Mouse (Mus musculus) limb, embryonic 14.5 days (tissue): Measurements from ENCODE around the gene Moap1. TPM values are rescaled to one million over a fixed set of nuclear protein-coding genes. Genes with fewer than 3 reads are reported as not detected.

ENCODE experiments used
- ATAC-seq: fragments of 200-750 bp; cut with Nextera tagmentation; 2 replicates; pipeline ENCODE4 v1.8.0; 2017; ENCODE audit warnings: low read depth, moderate number of reproducible peaks, moderate TSS enrichment; ENCODE audit not compliant: low FRiP score
- DNase-seq: peaks from one replicate; pipeline ENCODE4 v3.0.0-alpha.2; 2015; ENCODE audit warnings: low spot score
- H3K27ac ChIP-seq: fragments of 300-500 bp; sonication (generic); replicated peaks from 2 replicates; pipeline ENCODE4 v1.5.1; 2014; ENCODE audit warnings: low read depth, mild to moderate bottlenecking, low read length, moderate library complexity, mixed read lengths
- H3K27me3 ChIP-seq: fragments of 300-500 bp; sonication (generic); 2 replicates; pipeline ENCODE4 v1.6.1; 2014; ENCODE audit warnings: low read length, mixed read lengths; ENCODE audit not compliant: control insufficient read depth, insufficient read depth
- H3K36me3 ChIP-seq: fragments of 300-500 bp; sonication (generic); 2 replicates; pipeline ENCODE4 v1.6.1; 2014; ENCODE audit warnings: mild to moderate bottlenecking, low read length, moderate library complexity, mixed read lengths; ENCODE audit not compliant: control insufficient read depth, insufficient read depth
- H3K4me1 ChIP-seq: fragments of 300-500 bp; sonication (generic); 2 replicates; pipeline ENCODE4 v1.6.1; 2014; ENCODE audit warnings: antibody characterized with exemption, low read length, mixed read lengths; ENCODE audit not compliant: control insufficient read depth, insufficient read depth
- H3K4me2 ChIP-seq: fragments of 300-500 bp; sonication (generic); replicated peaks from 2 replicates; pipeline ENCODE4 v1.6.1; 2014; ENCODE audit warnings: low read depth, mild to moderate bottlenecking, low read length, moderate library complexity; ENCODE audit not compliant: severe bottlenecking
- H3K4me3 ChIP-seq: fragments of 300-500 bp; sonication (generic); replicated peaks from 2 replicates; pipeline ENCODE4 v1.5.1; 2014; ENCODE audit warnings: low read length
- H3K9ac ChIP-seq: fragments of 300-500 bp; sonication (generic); 2 replicates; pipeline ENCODE4 v1.6.1; 2014; ENCODE audit warnings: mild to moderate bottlenecking, low read depth, low read length, moderate library complexity; ENCODE audit not compliant: severe bottlenecking
- H3K9me3 ChIP-seq: fragments of 300-500 bp; sonication (generic); 2 replicates; pipeline ENCODE4 v1.6.1; 2016; ENCODE audit warnings: low read length; ENCODE audit not compliant: control insufficient read depth
- POLR2A ChIP-seq: fragments of 200-500 bp; IDR thresholded peaks from 2 replicates; pipeline ENCODE4 v1.8.0; 2012; ENCODE audit warnings: inconsistent platforms, mild to moderate bottlenecking, moderate library complexity, borderline replicate concordance; ENCODE audit not compliant: insufficient read depth, insufficient read length; ENCODE audit errors: extremely low read depth
- WGBS: fragments of 180-500 bp; shearing (Covaris S2); extraction: QIAGEN DNeasy Blood & Tissue Kit; methylation state at CpG from one replicate; pipeline ENCODE4 v1.1.7; 2014; 5-methylcytosine and 5-hydroxymethylcytosine counted together
- polyA plus RNA-seq, 2 experiments: library from polyadenylated mRNA; depleted of rRNA in 1 of 2; stranded (reverse) in 1 of 2; unstranded in 1 of 2; fragments of >200 nt; fragmentation: Nextera tagmentation in 1 of 2; extraction: Ambion mirVana in 1 of 2; gene quantifications; 2 replicates each; pipeline versions ENCODE4 v1.2.1 to v1.2.3; 2012 to 2014

Moap1 gene
- polyA plus RNA-seq, 2 experiments = 2.2 to 17.6 TPM

DNA sequence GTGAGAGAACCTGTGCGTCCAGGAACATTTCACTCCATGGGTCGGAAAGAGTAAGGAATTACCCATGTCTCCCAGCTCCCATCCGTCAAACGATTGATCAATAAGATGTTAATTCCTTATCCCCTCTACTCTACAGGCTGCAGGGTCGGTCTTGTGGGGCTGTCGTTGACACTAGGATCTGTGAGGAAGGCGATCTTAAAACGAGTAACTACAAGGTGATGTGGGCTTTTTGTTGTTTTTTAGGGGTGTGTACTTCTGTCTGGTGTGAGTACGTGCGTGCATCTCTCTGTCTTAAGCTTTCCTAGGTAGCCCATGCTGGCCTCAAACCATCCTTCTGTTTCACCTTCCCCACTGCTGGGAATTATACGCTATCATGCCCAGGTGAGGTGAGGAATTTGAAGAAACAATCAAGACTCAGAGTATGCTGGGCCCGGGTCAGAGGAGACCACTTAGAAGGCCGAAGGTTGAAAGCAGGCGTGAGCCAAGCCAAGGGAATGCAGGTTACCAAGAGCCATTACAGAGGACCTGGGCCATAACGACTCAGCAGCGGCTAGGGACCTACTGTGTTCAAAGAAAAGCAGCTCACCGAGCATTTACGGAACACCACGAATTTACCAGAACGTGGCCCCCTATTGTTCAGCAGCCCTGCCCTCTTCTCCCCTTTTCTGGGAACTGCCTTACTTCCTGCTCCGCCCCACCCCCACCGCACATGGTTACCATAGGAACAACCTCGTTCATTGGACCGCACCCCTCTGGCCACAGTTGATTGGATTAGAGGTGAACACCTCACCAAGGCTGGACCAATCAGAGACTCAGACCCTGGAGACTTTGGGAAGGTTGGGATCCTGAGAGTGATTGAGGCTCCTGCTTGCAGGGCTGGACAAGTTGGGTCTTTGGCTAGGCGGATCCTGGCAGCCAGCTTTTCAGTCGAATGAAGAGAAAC is 13.3 kb downstream of the Moap1 start:
- peak overlapping the region; percentile 21 for H3K4me3 ChIP-seq
- peak overlapping the region; percentile 86 for H3K27ac ChIP-seq
- H3K9ac ChIP-seq = 0 out of 2 replicates have a peak overlapping the region, but pooled peaks have one; percentile 4
- 0 out of 2 replicates have a peak, but pooled peaks have one; percentile 13 for TF ChIP-seq POLR2A
- 31% methylated on average over 26 of the region's 26 CpGs for WGBS
- H3K9me3 ChIP-seq = no peaks in the 10 kb centered on the region
- DNase-seq (peak; percentile 94), ATAC-seq (peak; percentile 98)
- no peaks in the 10 kb centered on the region for H3K27me3 ChIP-seq
- H3K36me3 ChIP-seq = no peaks in the 10 kb centered on the region
- H3K4me1 ChIP-seq = peaks cover 16% of the 10 kb centered on the region
- H3K4me2 ChIP-seq = peak overlapping the region; percentile 51

DNA sequence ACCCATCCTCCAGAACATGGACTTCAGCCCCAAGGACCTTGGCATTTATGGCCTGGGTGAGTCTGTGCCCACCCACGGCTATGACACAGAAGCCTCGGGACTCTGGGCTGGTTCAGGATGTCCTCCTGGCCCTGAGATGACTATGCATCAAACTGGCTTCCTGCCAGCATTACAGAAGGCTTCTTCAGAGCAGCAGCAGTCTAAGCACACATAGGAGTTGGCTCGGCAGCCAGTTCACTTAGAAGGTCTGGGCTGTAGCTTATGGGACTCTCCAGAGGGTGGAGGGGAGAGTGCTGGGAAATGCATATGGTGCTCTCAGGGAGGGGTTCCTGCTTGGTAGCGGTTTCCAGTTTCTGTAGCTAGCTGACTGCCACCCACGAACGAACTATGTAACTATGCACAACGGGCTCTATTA is 17.7 kb downstream of the Moap1 start:
- ATAC-seq (no peak), DNase-seq (no peak)
- Histone ChIP-seq H3K4me3 (no peak overlapping the region), H3K9ac (no peak overlapping the region), H3K9me3 (no peaks in the 10 kb centered on the region), H3K27me3 (no peaks in the 10 kb centered on the region), H3K36me3 (no peaks in the 10 kb centered on the region), H3K27ac (no peak overlapping the region), H3K4me2 (no peak overlapping the region), H3K4me1 (peaks cover 10% of the 10 kb centered on the region)
- WGBS = 66% methylated on average over 7 of the region's 7 CpGs
- TF ChIP-seq POLR2A = no peak

DNA sequence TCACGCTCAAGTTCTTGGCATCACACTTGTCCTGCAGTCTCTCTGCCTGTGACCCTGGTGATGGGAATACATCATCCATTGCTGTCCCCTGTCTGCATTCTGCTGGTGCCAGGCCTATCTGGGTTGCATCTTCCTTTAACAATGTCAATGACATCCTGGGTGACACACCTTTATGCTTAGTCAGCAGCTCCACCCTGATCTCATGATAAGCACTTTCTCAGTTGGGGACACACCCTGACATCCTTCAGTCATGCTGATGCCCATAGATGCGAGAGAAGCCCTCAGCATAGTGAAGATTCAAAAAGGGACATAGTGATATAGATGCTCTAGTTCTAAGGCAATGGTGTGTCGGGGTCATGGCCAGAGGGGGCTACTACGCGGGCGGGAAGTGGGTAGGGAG is 18.3 kb downstream of the Moap1 start:
- H3K4me1 ChIP-seq = peaks cover 6% of the 10 kb centered on the region; the same call in 1 of the 2 replicates
- 90% methylated on average over 6 of the region's 6 CpGs for WGBS
- no peaks in the 10 kb centered on the region for H3K9me3 ChIP-seq
- no peak overlapping the region for H3K27ac ChIP-seq
- H3K9ac ChIP-seq = no peak overlapping the region
- no peaks in the 10 kb centered on the region for H3K27me3 ChIP-seq
- H3K4me2 ChIP-seq = no peak overlapping the region
- H3K36me3 ChIP-seq = no peaks in the 10 kb centered on the region
- DNase-seq (no peak), ATAC-seq (no peak)
- no peak overlapping the region for H3K4me3 ChIP-seq
- TF ChIP-seq POLR2A = no peak

DNA sequence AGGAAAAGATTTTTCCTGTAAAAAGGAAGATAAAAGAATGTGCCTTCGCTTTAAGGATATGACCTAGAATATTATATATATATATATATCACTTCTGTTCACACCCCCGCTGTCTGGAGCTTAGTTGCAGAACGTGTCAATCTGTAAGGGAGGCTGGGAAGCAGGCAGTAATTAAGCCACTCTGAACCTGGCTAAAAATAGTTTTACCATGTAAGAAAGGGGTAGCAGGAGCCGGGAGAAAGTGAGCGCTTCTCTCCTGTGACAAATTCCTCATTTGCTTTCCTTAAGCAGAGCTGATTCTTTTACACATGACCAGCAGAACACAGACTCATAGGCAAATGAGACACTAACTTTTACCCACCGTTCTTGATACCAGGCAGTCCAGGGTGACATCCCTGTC is 19.6 kb downstream of the Moap1 start:
- Histone ChIP-seq H3K36me3 (no peaks in the 10 kb centered on the region), H3K9ac (no peak overlapping the region), H3K4me1 (0 out of 2 replicates have a peak, but pooled peaks cover 5% of the 10 kb centered on the region), H3K27ac (no peak overlapping the region), H3K27me3 (no peaks in the 10 kb centered on the region), H3K9me3 (no peaks in the 10 kb centered on the region), H3K4me2 (no peak overlapping the region), H3K4me3 (no peak overlapping the region)
- no peak for TF ChIP-seq POLR2A
- no peak for DNase-seq
- 50% methylated on average over 6 of the region's 6 CpGs for WGBS
- ATAC-seq = no peak

DNA sequence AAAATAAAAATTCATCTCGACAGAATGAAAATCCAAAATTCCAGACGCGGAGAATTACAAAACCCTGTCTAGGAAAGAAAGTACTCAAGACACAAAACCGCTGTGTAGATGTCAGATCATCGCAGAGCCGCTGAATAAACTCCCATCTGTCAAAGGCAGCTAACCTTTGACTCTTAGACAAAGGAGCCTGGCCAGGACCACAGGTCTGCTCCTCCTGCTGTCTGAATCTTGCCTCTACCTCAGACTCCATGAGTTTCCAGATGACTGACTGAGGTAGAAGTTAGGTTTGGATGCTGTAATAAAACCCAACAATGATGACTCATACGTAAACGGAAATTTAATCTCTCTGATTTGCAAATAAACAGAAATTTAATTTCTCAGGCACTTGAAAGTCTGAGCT is 20.5 kb downstream of the Moap1 start:
- Histone ChIP-seq H3K9me3 (no peaks in the 10 kb centered on the region), H3K27ac (no peak overlapping the region), H3K27me3 (no peaks in the 10 kb centered on the region), H3K4me1 (0 out of 2 replicates have a peak, but pooled peaks cover 5% of the 10 kb centered on the region), H3K9ac (no peak overlapping the region), H3K4me3 (no peak overlapping the region), H3K4me2 (no peak overlapping the region), H3K36me3 (no peaks in the 10 kb centered on the region)
- WGBS = 82% methylated on average over 8 of the region's 8 CpGs
- ATAC-seq (no peak), DNase-seq (no peak)
- no peak for TF ChIP-seq POLR2A
